Mouse (Mus musculus): ENCODE data around the gene Bpifb9a. TPM values are rescaled to one million over a fixed set of nuclear protein-coding genes. Genes with fewer than 3 reads are reported as not detected.

Gene Bpifb9a
- total and polyA plus RNA-seq, 3 experiments = not detected

GRCm38 (mm10) chr2:154219950-154220349, 37.7 kb upstream of the Bpifb9a start:
- TF ChIP-seq MAFK (IDR thresholded peaks at IDR 0.05; ENCODE audit: insufficient replicate concordance, low read length) = no peak
- TF ChIP-seq RAD21 (IDR thresholded peaks at IDR 0.05; ENCODE audit: low read depth, low read length) = no peak
- Histone ChIP-seq H3K36me3 (replicated peaks in 1 of 2; ENCODE audit: control insufficient read depth in 1 of 2, insufficient read depth in 1 of 2, low read length in 1 of 2) (no peaks in the 10 kb centered on the region), H3K4me3 (replicated peaks in 1 of 3; ENCODE audit: low read depth in 2 of 3, low read length in 2 of 3, poor library complexity in 1 of 3) (no peak overlapping the region), H3K9me3 (replicated peaks; ENCODE audit: low read length) (no peaks in the 10 kb centered on the region), H3K27me3 (replicated peaks) (peaks cover 88% of the 10 kb centered on the region), H3K27ac (ENCODE audit: insufficient read depth, low read depth) (no peak overlapping the region), H3K79me2 (replicated peaks; ENCODE audit: control insufficient read depth, extremely low read depth, insufficient read depth, poor library complexity, severe bottlenecking) (no peaks in the 10 kb centered on the region), H3K4me2 (ENCODE audit: insufficient read depth, low read depth, poor library complexity, severe bottlenecking) (no peak overlapping the region), H3K4me1 (ENCODE audit: control insufficient read depth in 1 of 2, insufficient read depth in 2 of 2) (no peaks in the 10 kb centered on the region), H3K9ac (ENCODE audit: insufficient read depth, low read depth) (no peak overlapping the region)
- DNase-seq (ENCODE audit: extremely low read depth) = no peak
- dilution Hi-C loops (cut with MboI; ENCODE audit: extremely low pct_ligation_motif_present, extremely low pct_unique_long_range_greater_than_20kb, low sequenced_read_pairs) = no loop called here
- in situ Hi-C loops (cut with MboI; ENCODE audit: low pct_ligation_motif_present, low pct_unique_long_range_greater_than_20kb, low sequenced_read_pairs) = no loop called here

- no peak within 1 kb of the TSS for H3K4me3 ChIP-seq (replicated peaks in 1 of 3; ENCODE audit: low read depth in 2 of 3, low read length in 2 of 3, poor library complexity in 1 of 3)
Measured at GRCm38 (mm10) chr2:154223265-154223916, 34.3 kb upstream of the Bpifb9a start, which contains the start of gene Bpifb5. Gene Bpifb5, plus strand, starts transcription at chr2:154223742.

GRCm38 (mm10) chr2:154223917-154224273, 33.8 kb upstream of the Bpifb9a start:
- no peak overlapping the region for H3K9ac ChIP-seq (ENCODE audit: insufficient read depth, low read depth)
- H3K36me3 ChIP-seq (replicated peaks in 1 of 2; ENCODE audit: control insufficient read depth in 1 of 2, insufficient read depth in 1 of 2, low read length in 1 of 2) = no peaks in the 10 kb centered on the region
- H3K79me2 ChIP-seq (replicated peaks; ENCODE audit: control insufficient read depth, extremely low read depth, insufficient read depth, poor library complexity, severe bottlenecking) = no peaks in the 10 kb centered on the region
- dilution Hi-C loops (cut with MboI; ENCODE audit: extremely low pct_ligation_motif_present, extremely low pct_unique_long_range_greater_than_20kb, low sequenced_read_pairs) (no loop called here), in situ Hi-C loops (cut with MboI; ENCODE audit: low pct_ligation_motif_present, low pct_unique_long_range_greater_than_20kb, low sequenced_read_pairs) (no loop called here)
- no peak overlapping the region for H3K4me3 ChIP-seq (replicated peaks in 1 of 3; ENCODE audit: low read depth in 2 of 3, low read length in 2 of 3, poor library complexity in 1 of 3)
- no peaks in the 10 kb centered on the region for H3K9me3 ChIP-seq (replicated peaks; ENCODE audit: low read length)
- peaks cover 96% of the 10 kb centered on the region for H3K27me3 ChIP-seq (replicated peaks)
- no peak overlapping the region for H3K4me2 ChIP-seq (ENCODE audit: insufficient read depth, low read depth, poor library complexity, severe bottlenecking)
- DNase-seq (ENCODE audit: extremely low read depth) = no peak
- no peak overlapping the region for H3K27ac ChIP-seq (ENCODE audit: insufficient read depth, low read depth)
- no peak for TF ChIP-seq EP300 (IDR thresholded peaks at IDR 0.05; ENCODE audit: low read length)
- TF ChIP-seq RCOR1 (conservative IDR thresholded peaks at IDR 0.05; ENCODE audit: low read depth, low read length) = no peak
- no peak for TF ChIP-seq ELF1 (IDR thresholded peaks at IDR 0.05; ENCODE audit: low read depth, low read length)
- H3K4me1 ChIP-seq (ENCODE audit: control insufficient read depth in 1 of 2, insufficient read depth in 2 of 2) = no peaks in the 10 kb centered on the region

More at GRCm38 (mm10) chr2:154223265-154223916, 34.3 kb upstream of the Bpifb9a start, which contains the start of gene Bpifb5:
- Histone ChIP-seq H3K9me3 (replicated peaks; ENCODE audit: low read length) (no peaks in the 10 kb centered on the region), H3K27me3 (replicated peaks) (peaks cover 95% of the 10 kb centered on the region), H3K4me2 (ENCODE audit: insufficient read depth, low read depth, poor library complexity, severe bottlenecking) (no peak within 1 kb of the TSS), H3K9ac (ENCODE audit: insufficient read depth, low read depth) (no peak within 1 kb of the TSS), H3K4me1 (ENCODE audit: control insufficient read depth in 1 of 2, insufficient read depth in 2 of 2) (no peaks in the 10 kb centered on the region), H3K27ac (ENCODE audit: insufficient read depth, low read depth) (no peak within 1 kb of the TSS), H3K79me2 (replicated peaks; ENCODE audit: control insufficient read depth, extremely low read depth, insufficient read depth, poor library complexity, severe bottlenecking) (no peaks in the 10 kb centered on the region), H3K36me3 (replicated peaks in 1 of 2; ENCODE audit: control insufficient read depth in 1 of 2, insufficient read depth in 1 of 2, low read length in 1 of 2) (no peaks in the 10 kb centered on the region)
- DNase-seq (ENCODE audit: extremely low read depth) = no peak
- in situ Hi-C loops (cut with MboI; ENCODE audit: low pct_ligation_motif_present, low pct_unique_long_range_greater_than_20kb, low sequenced_read_pairs) = no loop called here
- no peak for TF ChIP-seq POLR2AphosphoS2 (IDR thresholded peaks at IDR 0.05; ENCODE audit: low read depth, low read length)
- no peak for TF ChIP-seq EP300 (IDR thresholded peaks at IDR 0.05; ENCODE audit: low read length)
- TF ChIP-seq USF2 (conservative IDR thresholded peaks at IDR 0.05; ENCODE audit: low read depth, low read length) = no peak
- TF ChIP-seq MYC (IDR thresholded peaks at IDR 0.05; ENCODE audit: low read depth, low read length) = no peak
- TF ChIP-seq MAFK (IDR thresholded peaks at IDR 0.05; ENCODE audit: insufficient replicate concordance, low read length) = no peak
- no peak for TF ChIP-seq JUND (conservative IDR thresholded peaks at IDR 0.05; ENCODE audit: low read depth, low read length)
- no peak for TF ChIP-seq RAD21 (IDR thresholded peaks at IDR 0.05; ENCODE audit: low read depth, low read length)
- TF ChIP-seq E2F4 (IDR thresholded peaks at IDR 0.05; ENCODE audit: insufficient replicate concordance, low read depth, low read length) = no peak
- TF ChIP-seq ZKSCAN1 (IDR thresholded peaks at IDR 0.05; ENCODE audit: borderline replicate concordance, low read depth, low read length) = no peak
- no peak for TF ChIP-seq UBTF (IDR thresholded peaks at IDR 0.05; ENCODE audit: low read depth, low read length)
- TF ChIP-seq GABPA (IDR thresholded peaks at IDR 0.05; ENCODE audit: insufficient replicate concordance, low read depth, low read length) = no peak
- TF ChIP-seq POLR2A (IDR thresholded peaks at IDR 0.05; ENCODE audit: low read depth, low read length) = no peak
- no peak for TF ChIP-seq KAT2A (IDR thresholded peaks at IDR 0.05; ENCODE audit: insufficient replicate concordance, low read length)
- TF ChIP-seq SIN3A (IDR thresholded peaks at IDR 0.05; ENCODE audit: low read length) = no peak
- no peak for TF ChIP-seq MAZ (IDR thresholded peaks at IDR 0.05; ENCODE audit: low read depth, low read length)
- TF ChIP-seq BHLHE40 (IDR thresholded peaks at IDR 0.05; ENCODE audit: low read depth, low read length) = no peak
- no peak for TF ChIP-seq ZMIZ1 (IDR thresholded peaks at IDR 0.05; ENCODE audit: low read depth, low read length)
- no peak for TF ChIP-seq PAX5 (IDR thresholded peaks at IDR 0.05; ENCODE audit: low read length)
- dilution Hi-C loops (cut with MboI; ENCODE audit: extremely low pct_ligation_motif_present, extremely low pct_unique_long_range_greater_than_20kb, low sequenced_read_pairs) = no loop called here
